Mouse (Mus musculus): Measurements from ENCODE around the gene Amfr. TPM values are rescaled to one million over a fixed set of nuclear protein-coding genes. Genes with fewer than 3 reads are reported as not detected.

The Amfr gene
- polyA plus RNA-seq, 1 experiment from 2014 or later: 49.4 TPM

- no peaks in the 10 kb centered on the region for H3K27me3 ChIP-seq
- H3K36me3 ChIP-seq: peaks cover 84% of the 10 kb centered on the region
- H3K4me1 ChIP-seq (replicated peaks): no peaks in the 10 kb centered on the region
- H3K4me2 ChIP-seq: no peak overlapping the region
- no peaks in the 10 kb centered on the region for H3K9me3 ChIP-seq (replicated peaks)
- H3K4me3 ChIP-seq: no peak overlapping the region
- 85% methylated on average over 6 of the region's 6 CpGs for whole genome bisulfite sequencing
- H3K27ac ChIP-seq: 0 out of 2 replicates have a peak overlapping the region, but pooled peaks have one; percentile 12
- no peak overlapping the region for H3K9ac ChIP-seq
- no peak for ATAC-seq (replicated peaks; ENCODE audit: insufficient number of reproducible peaks, insufficient read depth, low FRiP score, low read depth)
These were observed 36.0 kb downstream of the Amfr start for GRCm38 (mm10) chr8:93976446-93977211.

GRCm38 (mm10) chr8:93975358-93975757 is 37.3 kb downstream of the Amfr start:
- 90% methylated on average over 2 of the region's 2 CpGs for WGBS

DNA sequence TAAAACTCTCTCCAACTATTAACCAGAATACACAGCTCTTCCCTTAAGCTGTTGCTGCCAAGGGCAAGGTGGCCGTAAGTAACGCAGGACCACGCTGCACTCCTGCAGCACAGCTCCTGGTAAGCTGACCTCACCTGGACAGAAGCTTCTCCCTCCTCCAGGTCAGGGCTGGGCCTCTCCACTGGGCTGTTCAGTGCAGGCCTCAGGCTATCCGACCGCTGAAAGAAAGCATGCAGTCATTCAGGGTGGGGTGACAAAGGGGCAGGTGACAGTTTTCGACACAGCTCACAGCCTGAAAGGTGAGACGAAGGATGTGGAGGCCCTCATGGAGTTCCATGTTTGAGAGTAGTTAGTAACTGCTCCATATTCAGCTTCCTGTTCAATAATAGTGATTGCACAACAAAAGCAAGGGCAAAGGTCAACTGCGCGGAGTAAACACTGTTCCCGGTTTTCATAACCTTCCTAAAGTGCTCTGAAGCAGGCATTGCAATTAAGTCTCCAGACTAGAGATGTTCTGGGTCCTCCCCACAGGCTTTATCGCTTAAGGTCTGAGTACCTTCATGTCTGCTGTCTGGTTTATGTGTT is 37.9 kb downstream of the Amfr start:
- Histone ChIP-seq H3K9ac (no peak overlapping the region), H3K27ac (no peak overlapping the region), H3K27me3 (no peaks in the 10 kb centered on the region), H3K4me3 (no peak overlapping the region), H3K4me2 (no peak overlapping the region), H3K9me3 (replicated peaks) (no peaks in the 10 kb centered on the region), H3K4me1 (replicated peaks) (no peaks in the 10 kb centered on the region), H3K36me3 (peaks cover 79% of the 10 kb centered on the region)
- no peak for ATAC-seq (replicated peaks; ENCODE audit: insufficient number of reproducible peaks, insufficient read depth, low FRiP score, low read depth)
- 85% methylated on average over 11 of the region's 11 CpGs for WGBS

More at GRCm38 (mm10) chr8:93975358-93975757, 37.3 kb downstream of the Amfr start:
- Histone ChIP-seq H3K4me2 (no peak overlapping the region), H3K36me3 (peaks cover 83% of the 10 kb centered on the region), H3K27me3 (no peaks in the 10 kb centered on the region), H3K9me3 (replicated peaks) (no peaks in the 10 kb centered on the region), H3K4me1 (replicated peaks) (no peaks in the 10 kb centered on the region), H3K27ac (no peak overlapping the region), H3K9ac (no peak overlapping the region), H3K4me3 (no peak overlapping the region)
- ATAC-seq (replicated peaks; ENCODE audit: insufficient number of reproducible peaks, insufficient read depth, low FRiP score, low read depth): no peak

GRCm38 (mm10) chr8:93973831-93974375 is 38.7 kb downstream of the Amfr start:
- Histone ChIP-seq H3K4me3 (no peak overlapping the region), H3K9ac (no peak overlapping the region), H3K27me3 (no peaks in the 10 kb centered on the region), H3K27ac (no peak overlapping the region), H3K9me3 (replicated peaks) (no peaks in the 10 kb centered on the region), H3K36me3 (peaks cover 76% of the 10 kb centered on the region), H3K4me1 (replicated peaks) (no peaks in the 10 kb centered on the region), H3K4me2 (no peak overlapping the region)
- ATAC-seq (replicated peaks; ENCODE audit: insufficient number of reproducible peaks, insufficient read depth, low FRiP score, low read depth): no peak
- WGBS: 89% methylated on average over 13 of the region's 13 CpGs

DNA sequence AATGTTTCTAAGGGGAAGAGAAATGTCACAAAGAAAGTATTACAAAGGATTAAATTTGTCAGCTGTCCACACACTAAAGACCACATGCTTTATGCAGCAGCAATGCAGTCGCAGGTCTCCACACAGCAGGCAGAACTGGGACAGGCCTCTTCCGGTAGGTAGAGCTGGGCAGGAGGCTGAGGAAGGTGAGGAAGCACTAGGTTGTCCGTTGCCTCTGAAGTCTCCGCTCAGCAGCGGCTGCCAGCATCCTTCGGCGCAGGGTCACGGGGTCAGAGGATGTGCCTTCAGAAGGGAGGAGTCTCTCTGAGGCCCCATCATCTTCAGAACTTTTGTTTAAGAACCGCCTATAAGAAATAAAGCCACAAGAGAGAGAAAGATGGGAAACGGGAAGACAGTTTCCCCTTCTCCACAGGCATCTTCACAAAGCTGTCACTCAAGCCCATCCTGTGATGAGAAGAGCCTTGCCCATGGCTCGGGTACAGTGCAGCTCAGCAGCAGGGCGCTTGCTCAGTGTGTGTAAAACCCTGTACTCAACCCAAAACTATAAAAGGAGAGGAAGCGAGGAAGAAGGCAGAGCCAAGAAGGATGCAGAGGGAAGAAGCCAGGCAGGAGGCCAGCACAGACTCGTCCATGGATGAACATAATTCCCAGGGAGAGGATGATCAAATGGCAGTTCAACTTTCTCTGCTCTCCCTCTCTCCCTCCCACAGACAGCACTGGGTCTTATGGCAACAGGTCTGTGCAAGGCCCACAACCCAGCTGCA is 39.5 kb downstream of the Amfr start:
- no peak; the same call in 1 of the 2 replicates for ATAC-seq (replicated peaks; ENCODE audit: insufficient number of reproducible peaks, insufficient read depth, low FRiP score, low read depth)
- Histone ChIP-seq H3K4me1 (replicated peaks) (no peaks in the 10 kb centered on the region), H3K27me3 (no peaks in the 10 kb centered on the region), H3K4me2 (no peak overlapping the region), H3K9ac (no peak overlapping the region), H3K27ac (no peak overlapping the region), H3K36me3 (peaks cover 68% of the 10 kb centered on the region), H3K9me3 (replicated peaks) (no peaks in the 10 kb centered on the region), H3K4me3 (no peak overlapping the region)
- WGBS: 84% methylated on average over 14 of the region's 14 CpGs

DNA sequence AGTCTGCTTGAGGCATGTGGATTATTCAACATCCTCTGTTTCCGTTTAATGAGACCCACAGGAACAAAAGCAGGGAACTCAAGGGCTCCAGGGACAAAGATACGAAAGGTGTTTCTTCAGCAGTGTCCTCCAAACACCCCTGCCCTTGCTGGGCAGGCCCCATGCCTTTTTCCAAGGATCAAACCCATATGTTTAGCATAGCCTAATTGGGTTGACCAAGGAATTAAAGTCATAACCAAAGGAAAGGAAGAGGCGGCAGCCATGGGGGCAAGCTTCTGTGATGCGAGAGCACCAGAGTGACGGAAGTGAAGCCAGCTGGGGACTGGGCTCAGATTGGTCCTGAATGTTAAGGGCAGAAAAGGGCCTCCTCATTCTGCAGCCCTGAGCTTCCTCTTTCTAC is 40.4 kb downstream of the Amfr start:
- Histone ChIP-seq H3K4me2 (no peak overlapping the region), H3K27me3 (no peaks in the 10 kb centered on the region), H3K27ac (no peak overlapping the region), H3K4me3 (no peak overlapping the region), H3K9ac (no peak overlapping the region), H3K9me3 (replicated peaks) (no peaks in the 10 kb centered on the region), H3K36me3 (peaks cover 63% of the 10 kb centered on the region), H3K4me1 (replicated peaks) (no peaks in the 10 kb centered on the region)
- ATAC-seq (replicated peaks; ENCODE audit: insufficient number of reproducible peaks, insufficient read depth, low FRiP score, low read depth): no peak
- 92% methylated on average over 5 of the region's 5 CpGs for WGBS

DNA sequence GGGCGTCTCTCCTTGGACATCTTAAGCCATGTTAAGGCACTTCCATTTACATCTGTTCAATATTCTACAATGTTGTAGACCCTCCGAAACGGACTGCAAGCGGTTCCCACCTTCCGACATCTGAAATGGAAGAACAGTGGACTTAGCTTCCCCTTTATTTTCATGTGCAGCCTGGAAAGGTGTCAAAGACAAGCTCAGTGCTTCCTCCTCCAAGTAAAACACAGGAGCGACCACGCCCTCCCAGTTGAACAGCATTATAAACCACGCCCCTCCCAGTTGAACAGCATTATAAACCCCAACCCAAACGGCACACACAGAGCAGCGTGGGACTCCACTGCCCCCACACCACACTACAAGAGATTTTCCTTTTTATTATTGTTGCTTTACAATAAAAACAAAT is 41.2 kb downstream of the Amfr start:
- no peak overlapping the region for H3K27ac ChIP-seq
- peaks cover 57% of the 10 kb centered on the region for H3K36me3 ChIP-seq
- H3K4me3 ChIP-seq: no peak overlapping the region
- ATAC-seq (replicated peaks; ENCODE audit: insufficient number of reproducible peaks, insufficient read depth, low FRiP score, low read depth): no peak
- no peak overlapping the region for H3K4me2 ChIP-seq
- no peak overlapping the region for H3K9ac ChIP-seq
- no peaks in the 10 kb centered on the region for H3K9me3 ChIP-seq (replicated peaks)
- no peaks in the 10 kb centered on the region for H3K4me1 ChIP-seq (replicated peaks)
- H3K27me3 ChIP-seq: no peaks in the 10 kb centered on the region
- WGBS: 91% methylated on average over 10 of the region's 10 CpGs

GRCm38 (mm10) chr8:93969626-93970340 is 42.9 kb downstream of the Amfr start:
- no peaks in the 10 kb centered on the region for H3K9me3 ChIP-seq (replicated peaks)
- ATAC-seq (replicated peaks; ENCODE audit: insufficient number of reproducible peaks, insufficient read depth, low FRiP score, low read depth): no peak
- 78% methylated on average over 7 of the region's 7 CpGs for WGBS
- no peaks in the 10 kb centered on the region for H3K27me3 ChIP-seq
- H3K27ac ChIP-seq: no peak overlapping the region
- H3K4me2 ChIP-seq: no peak overlapping the region
- H3K4me1 ChIP-seq (replicated peaks): no peaks in the 10 kb centered on the region
- H3K36me3 ChIP-seq: peaks cover 41% of the 10 kb centered on the region
- no peak overlapping the region for H3K4me3 ChIP-seq
- H3K9ac ChIP-seq: no peak overlapping the region

- no peak for ATAC-seq (replicated peaks; ENCODE audit: insufficient number of reproducible peaks, insufficient read depth, low FRiP score, low read depth)
- 78% methylated on average over 6 of the region's 6 CpGs for WGBS
- no peaks in the 10 kb centered on the region for H3K27me3 ChIP-seq
These were observed 44.3 kb downstream of the Amfr start for GRCm38 (mm10) chr8:93968293-93968692.

DNA sequence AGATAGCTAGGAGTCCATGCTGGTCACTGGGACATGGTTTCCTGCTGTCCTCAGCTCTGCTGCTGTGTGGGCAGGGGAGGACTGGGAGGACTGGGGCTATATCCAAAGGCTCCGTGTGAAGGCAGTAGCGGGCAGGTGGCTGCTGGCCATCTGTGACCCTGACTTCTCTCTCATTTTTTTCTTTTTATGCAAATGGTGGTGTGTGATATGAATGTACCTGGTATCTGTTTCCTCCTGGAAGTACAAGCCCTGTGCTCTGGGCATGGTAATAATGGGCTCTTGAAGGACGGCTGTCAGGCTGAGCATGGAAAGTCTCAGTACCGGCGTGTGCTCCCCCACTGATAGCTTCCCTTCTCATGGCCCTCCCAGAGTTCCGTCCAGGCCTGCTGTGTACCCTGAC is 51.7 kb downstream of the Amfr start:
- H3K27me3 ChIP-seq: no peaks in the 10 kb centered on the region
- H3K9ac ChIP-seq: no peak overlapping the region
- 61% methylated on average over 6 of the region's 6 CpGs for WGBS
- no peaks in the 10 kb centered on the region for H3K36me3 ChIP-seq
- H3K4me3 ChIP-seq: no peak overlapping the region
- no peaks in the 10 kb centered on the region for H3K4me1 ChIP-seq (replicated peaks)
- no peaks in the 10 kb centered on the region for H3K9me3 ChIP-seq (replicated peaks)
- no peak overlapping the region for H3K4me2 ChIP-seq
- H3K27ac ChIP-seq: no peak overlapping the region
- ATAC-seq (replicated peaks; ENCODE audit: insufficient number of reproducible peaks, insufficient read depth, low FRiP score, low read depth): no peak

More at GRCm38 (mm10) chr8:93968293-93968692, 44.3 kb downstream of the Amfr start:
- no peaks in the 10 kb centered on the region for H3K4me1 ChIP-seq (replicated peaks)
- H3K4me3 ChIP-seq: no peak overlapping the region
- H3K36me3 ChIP-seq: peaks cover 26% of the 10 kb centered on the region
- H3K27ac ChIP-seq: no peak overlapping the region
- no peaks in the 10 kb centered on the region for H3K9me3 ChIP-seq (replicated peaks)
- no peak overlapping the region for H3K9ac ChIP-seq
- no peak overlapping the region for H3K4me2 ChIP-seq

GRCm38 (mm10) chr8:93958402-93958801 is 54.2 kb downstream of the Amfr start:
- H3K9ac ChIP-seq: no peak overlapping the region
- no peak overlapping the region for H3K4me2 ChIP-seq
- WGBS: 91% methylated on average over 9 of the region's 9 CpGs
- H3K4me1 ChIP-seq (replicated peaks): no peaks in the 10 kb centered on the region
- no peak for ATAC-seq (replicated peaks; ENCODE audit: insufficient number of reproducible peaks, insufficient read depth, low FRiP score, low read depth)
- no peak overlapping the region for H3K27ac ChIP-seq
- no peaks in the 10 kb centered on the region for H3K27me3 ChIP-seq
- H3K9me3 ChIP-seq (replicated peaks): no peaks in the 10 kb centered on the region
- H3K36me3 ChIP-seq: 0 out of 2 replicates have a peak, but pooled peaks cover 5% of the 10 kb centered on the region
- H3K4me3 ChIP-seq: no peak overlapping the region
